Mouse (Mus musculus) forebrain, embryonic 11.5 days (tissue): ENCODE results near the gene Lat2. TPM values are rescaled to one million over a fixed set of nuclear protein-coding genes. Genes with fewer than 3 reads are reported as not detected.

Source experiments
- ATAC-seq: fragments of 200-750 bp; cut with Nextera tagmentation; replicated peaks from 2 replicates; pipeline ENCODE4 v1.8.0; 2017; ENCODE audit warnings: moderate TSS enrichment; ENCODE audit not compliant: low FRiP score
- DNase-seq: peaks from one replicate; pipeline ENCODE4 v3.0.0-alpha.2; 2017; ENCODE audit warnings: low spot score
- H3K27ac ChIP-seq: fragments of 300-500 bp; sonication (generic); 2 replicates; pipeline ENCODE4 v1.5.1; 2014; ENCODE audit warnings: low read depth, low read length
- H3K27me3 ChIP-seq: fragments of 300-500 bp; sonication (generic); 2 replicates; pipeline ENCODE4 v1.6.1; 2014; ENCODE audit warnings: mild to moderate bottlenecking, low read length, mixed read lengths; ENCODE audit not compliant: control insufficient read depth, insufficient read depth
- H3K36me3 ChIP-seq: fragments of 300-500 bp; sonication (generic); 2 replicates; pipeline ENCODE4 v1.6.1; 2014; ENCODE audit warnings: mild to moderate bottlenecking, low read length, moderate library complexity, mixed read lengths; ENCODE audit not compliant: control insufficient read depth, insufficient read depth
- H3K4me1 ChIP-seq: fragments of 300-500 bp; sonication (generic); replicated peaks from 2 replicates; pipeline ENCODE4 v1.6.1; 2014; ENCODE audit warnings: low read length, mixed read lengths; ENCODE audit not compliant: control insufficient read depth, insufficient read depth
- H3K4me2 ChIP-seq: fragments of 300-500 bp; sonication (generic); 2 replicates; pipeline ENCODE4 v1.6.1; 2014; ENCODE audit warnings: low read depth, mild to moderate bottlenecking, low read length, moderate library complexity, mixed read lengths; ENCODE audit not compliant: severe bottlenecking
- H3K4me3 ChIP-seq: fragments of 300-500 bp; sonication (generic); 2 replicates; pipeline ENCODE4 v1.5.1; 2014; ENCODE audit warnings: low read depth, low read length
- H3K9ac ChIP-seq: fragments of 300-500 bp; sonication (generic); 2 replicates; pipeline ENCODE4 v1.6.1; 2014; ENCODE audit warnings: low read length
- H3K9me3 ChIP-seq: fragments of 300-500 bp; sonication (generic); 2 replicates; pipeline ENCODE4 v1.6.1; 2016; ENCODE audit warnings: low read length, mixed read lengths; ENCODE audit not compliant: control insufficient read depth
- WGBS: fragments of 180-500 bp; shearing (Covaris S2); extraction: QIAGEN DNeasy Blood & Tissue Kit; methylation state at CpG from one replicate; pipeline ENCODE4 v1.1.7; 2014; 5-methylcytosine and 5-hydroxymethylcytosine counted together
- polyA plus RNA-seq: library from polyadenylated mRNA; unstranded; fragments of >200 nt; fragmentation: Nextera tagmentation; extraction: Ambion mirVana; gene quantifications from 2 replicates; pipeline ENCODE4 v1.2.1, GENCODE M21; 2014

The Lat2 gene
- polyA plus RNA-seq, 1 experiment from 2014 or later: 3.8 TPM

DNA sequence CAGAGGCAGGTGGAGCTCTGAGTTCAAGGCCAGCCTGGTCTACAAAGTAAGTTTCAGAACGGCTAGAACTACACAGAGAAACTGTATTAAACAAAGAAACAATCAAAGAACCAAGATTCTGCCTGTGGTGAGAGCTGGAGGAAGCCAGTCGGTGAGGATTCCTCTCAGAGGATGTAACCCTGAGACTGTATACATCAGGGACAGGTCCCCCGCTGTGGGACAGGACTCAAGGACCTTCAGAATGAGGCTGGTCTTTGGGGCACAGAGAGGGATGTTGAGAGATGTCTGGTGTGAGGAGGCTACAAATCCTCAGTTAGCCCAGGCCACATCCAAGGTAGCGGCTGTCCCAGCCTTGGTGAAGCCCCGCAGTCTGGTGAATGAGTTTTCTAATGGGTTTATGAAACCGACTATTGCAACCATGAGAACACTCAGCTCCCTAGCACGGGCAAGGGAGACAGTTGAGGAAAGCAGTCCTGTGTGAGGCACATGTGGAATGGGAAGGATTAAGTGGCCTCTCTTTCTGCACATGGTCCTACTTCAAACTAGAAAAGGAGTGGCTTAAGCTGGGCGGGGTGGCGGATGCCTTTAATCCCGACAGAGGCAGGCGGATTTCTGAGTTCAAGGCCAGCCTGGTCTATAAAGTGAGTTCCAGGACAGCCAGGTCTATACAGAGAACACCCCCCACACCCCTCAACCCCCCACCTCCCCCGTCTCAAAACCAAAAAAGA is 4.7 kb downstream of the Lat2 start:
- H3K9ac ChIP-seq: no peak overlapping the region
- no peaks in the 10 kb centered on the region for H3K9me3 ChIP-seq
- DNase-seq (no peak), ATAC-seq (no peak)
- no peak overlapping the region for H3K27ac ChIP-seq
- H3K4me2 ChIP-seq: no peak overlapping the region
- H3K36me3 ChIP-seq: no peaks in the 10 kb centered on the region
- no peak overlapping the region for H3K4me3 ChIP-seq
- H3K4me1 ChIP-seq: no peaks in the 10 kb centered on the region
- 89% methylated on average over 12 of the region's 12 CpGs for WGBS
- no peaks in the 10 kb centered on the region for H3K27me3 ChIP-seq

DNA sequence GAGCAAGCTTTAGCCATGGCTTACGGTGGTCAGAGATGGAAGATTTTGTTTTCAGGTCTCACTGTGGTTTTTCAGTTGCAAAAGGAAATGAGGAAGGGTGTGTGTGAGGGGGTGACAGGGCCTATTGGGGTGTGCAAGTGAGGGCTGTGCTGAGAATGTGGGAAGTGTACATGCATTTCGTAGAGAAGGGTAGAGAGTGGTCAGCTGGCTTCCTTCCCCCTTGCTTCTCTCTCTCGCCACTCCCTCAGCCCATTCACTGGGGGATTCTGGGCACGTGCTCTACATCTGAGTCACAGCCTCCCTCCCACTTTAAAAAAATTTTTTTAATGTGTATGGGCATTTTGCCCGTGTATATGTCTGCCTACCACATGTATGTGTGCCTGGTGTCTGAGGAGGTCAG is 7.7 kb downstream of the Lat2 start:
- H3K4me2 ChIP-seq: no peak overlapping the region
- H3K9ac ChIP-seq: no peak overlapping the region
- H3K36me3 ChIP-seq: no peaks in the 10 kb centered on the region
- no peaks in the 10 kb centered on the region for H3K4me1 ChIP-seq
- no peaks in the 10 kb centered on the region for H3K9me3 ChIP-seq
- DNase-seq (no peak), ATAC-seq (no peak)
- H3K27me3 ChIP-seq: no peaks in the 10 kb centered on the region
- no peak overlapping the region for H3K27ac ChIP-seq
- WGBS: 74% methylated on average over 5 of the region's 5 CpGs
- H3K4me3 ChIP-seq: no peak overlapping the region

DNA sequence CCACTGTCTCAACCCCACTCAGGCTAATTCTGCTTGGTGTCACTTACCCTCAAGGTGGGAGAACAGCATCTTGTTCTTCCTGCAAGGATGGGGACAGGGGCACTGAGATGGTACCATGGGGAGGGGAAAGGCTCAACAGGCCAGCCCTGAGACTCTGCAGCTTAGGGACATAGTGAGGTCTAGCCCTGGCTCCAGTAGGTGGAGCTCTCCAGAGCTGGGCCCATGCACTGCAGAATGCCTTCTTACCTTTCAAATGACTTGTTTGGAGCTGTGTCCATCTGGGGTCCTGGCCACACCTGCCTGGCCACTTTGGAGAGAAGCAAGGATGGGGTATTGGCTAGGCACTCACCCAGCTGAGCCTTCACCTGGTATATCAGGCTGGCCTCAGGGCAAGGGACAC is 8.5 kb downstream of the Lat2 start:
- Histone ChIP-seq H3K9me3 (no peaks in the 10 kb centered on the region), H3K9ac (no peak overlapping the region), H3K4me3 (no peak overlapping the region), H3K36me3 (no peaks in the 10 kb centered on the region), H3K4me2 (no peak overlapping the region), H3K27me3 (no peaks in the 10 kb centered on the region), H3K4me1 (no peaks in the 10 kb centered on the region), H3K27ac (no peak overlapping the region)
- ATAC-seq: no peak
- no peak for DNase-seq

DNA sequence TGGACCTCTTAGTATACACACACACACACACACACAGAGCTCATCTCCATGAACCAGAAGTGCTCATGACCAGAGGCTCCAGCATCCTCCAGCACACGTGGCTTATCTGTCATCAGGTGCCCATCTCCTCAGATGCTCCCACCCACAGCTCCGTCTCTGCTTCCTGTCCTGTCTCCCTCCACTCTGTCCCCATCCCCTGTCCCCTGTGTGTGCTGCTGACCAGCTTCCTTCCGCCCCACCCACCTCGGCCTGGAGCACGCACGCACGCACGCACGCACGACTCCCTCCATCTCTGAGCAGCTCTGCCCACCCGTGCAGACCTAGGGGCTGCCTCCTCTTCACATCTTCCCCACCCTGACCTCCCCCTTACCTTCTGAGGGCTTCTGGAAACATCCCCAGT is 10.4 kb downstream of the Lat2 start:
- Histone ChIP-seq H3K9ac (no peak overlapping the region), H3K27ac (no peak overlapping the region), H3K4me1 (no peaks in the 10 kb centered on the region), H3K4me3 (no peak overlapping the region), H3K9me3 (no peaks in the 10 kb centered on the region), H3K36me3 (0 out of 2 replicates have a peak, but pooled peaks cover 3% of the 10 kb centered on the region), H3K27me3 (no peaks in the 10 kb centered on the region), H3K4me2 (no peak overlapping the region)
- no peak for DNase-seq
- ATAC-seq: no peak
- 89% methylated on average over 11 of the region's 11 CpGs for WGBS

DNA sequence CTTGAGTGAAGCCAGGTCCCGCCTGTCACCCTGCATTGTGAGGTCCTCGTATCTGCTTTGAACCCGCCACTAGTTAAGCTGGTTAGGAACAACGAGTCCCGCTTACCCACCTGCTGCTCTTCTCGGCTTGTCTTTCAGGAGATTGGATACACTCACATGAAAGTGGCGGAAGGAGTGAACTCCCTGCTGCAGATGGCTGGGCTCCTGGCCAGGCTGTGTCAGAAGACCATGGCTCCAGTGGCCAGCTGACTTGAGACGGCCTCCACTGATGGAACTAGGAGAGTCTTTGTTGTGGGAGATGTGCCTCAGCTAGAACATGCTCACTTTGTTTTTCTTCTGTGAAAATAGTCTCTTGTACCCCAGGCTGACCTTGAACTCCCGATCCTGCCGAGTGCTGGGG is 17.1 kb downstream of the Lat2 start:
- H3K9ac ChIP-seq: no peak overlapping the region
- H3K27ac ChIP-seq: no peak overlapping the region
- no peak overlapping the region for H3K4me2 ChIP-seq
- no peak overlapping the region for H3K4me3 ChIP-seq
- DNase-seq: no peak
- H3K36me3 ChIP-seq: peaks cover 6% of the 10 kb centered on the region; the same call in 1 of the 2 replicates
- ATAC-seq: no peak
- H3K9me3 ChIP-seq: no peaks in the 10 kb centered on the region
- H3K27me3 ChIP-seq: no peaks in the 10 kb centered on the region
- 90% methylated on average over 10 of the region's 10 CpGs for WGBS
- H3K4me1 ChIP-seq: no peaks in the 10 kb centered on the region

DNA sequence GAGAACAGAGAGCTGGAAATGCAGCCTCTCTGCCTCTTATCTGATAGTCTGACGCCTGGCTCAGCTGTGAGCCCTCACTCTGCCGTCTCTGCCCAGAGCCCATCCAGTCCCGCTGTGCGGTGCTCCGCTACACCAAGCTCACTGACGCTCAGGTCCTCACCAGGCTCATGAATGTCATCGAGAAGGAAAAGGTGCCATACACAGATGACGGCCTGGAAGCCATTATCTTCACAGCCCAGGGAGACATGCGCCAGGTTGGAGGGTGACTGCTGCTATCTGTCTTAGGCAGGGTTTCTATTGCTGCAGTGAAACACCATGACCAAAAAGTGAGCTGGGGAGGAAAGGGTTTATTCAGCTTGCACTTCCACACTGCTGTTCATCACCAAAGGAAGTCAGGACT is 21.7 kb downstream of the Lat2 start:
- Histone ChIP-seq H3K27me3 (no peaks in the 10 kb centered on the region), H3K9ac (no peak overlapping the region), H3K27ac (no peak overlapping the region), H3K4me2 (no peak overlapping the region), H3K9me3 (no peaks in the 10 kb centered on the region), H3K4me3 (no peak overlapping the region), H3K4me1 (no peaks in the 10 kb centered on the region), H3K36me3 (peaks cover 9% of the 10 kb centered on the region; the same call in 1 of the 2 replicates)
- ATAC-seq (no peak), DNase-seq (no peak)
- 89% methylated on average over 9 of the region's 9 CpGs for WGBS

DNA sequence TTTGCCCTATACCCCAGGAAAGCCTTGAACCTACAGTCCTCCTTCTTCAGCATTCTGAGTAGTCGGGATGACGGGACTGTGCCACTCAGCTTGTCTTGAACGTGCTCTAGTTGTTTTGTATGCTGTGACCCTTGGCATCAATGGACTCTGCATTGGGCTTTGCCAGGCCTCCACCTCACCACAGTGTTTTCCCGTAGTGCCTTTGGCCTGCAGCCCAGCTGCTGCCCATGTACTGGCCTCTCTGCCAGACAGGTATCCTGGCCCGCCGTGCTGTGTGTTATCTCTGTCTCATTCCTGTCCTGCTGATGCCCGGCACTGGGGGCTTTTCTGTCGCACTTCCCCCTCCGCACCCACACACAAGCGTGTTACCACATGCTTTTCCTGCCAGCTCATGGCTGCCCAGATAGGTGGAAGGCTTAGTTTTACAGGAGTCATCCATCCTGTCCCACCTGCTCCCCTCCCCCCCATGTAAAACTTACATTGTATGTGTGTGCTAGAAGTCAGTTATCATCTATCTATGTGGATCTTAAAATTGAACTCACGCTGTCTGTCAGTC is 22.7 kb downstream of the Lat2 start:
- H3K36me3 ChIP-seq: peaks cover 9% of the 10 kb centered on the region; the same call in 1 of the 2 replicates
- H3K27me3 ChIP-seq: no peaks in the 10 kb centered on the region
- no peak overlapping the region for H3K4me3 ChIP-seq
- ATAC-seq: no peak
- H3K9ac ChIP-seq: no peak overlapping the region
- no peaks in the 10 kb centered on the region for H3K4me1 ChIP-seq
- H3K4me2 ChIP-seq: no peak overlapping the region
- no peak overlapping the region for H3K27ac ChIP-seq
- WGBS: 98% methylated on average over 11 of the region's 11 CpGs
- H3K9me3 ChIP-seq: no peaks in the 10 kb centered on the region
- no peak for DNase-seq

DNA sequence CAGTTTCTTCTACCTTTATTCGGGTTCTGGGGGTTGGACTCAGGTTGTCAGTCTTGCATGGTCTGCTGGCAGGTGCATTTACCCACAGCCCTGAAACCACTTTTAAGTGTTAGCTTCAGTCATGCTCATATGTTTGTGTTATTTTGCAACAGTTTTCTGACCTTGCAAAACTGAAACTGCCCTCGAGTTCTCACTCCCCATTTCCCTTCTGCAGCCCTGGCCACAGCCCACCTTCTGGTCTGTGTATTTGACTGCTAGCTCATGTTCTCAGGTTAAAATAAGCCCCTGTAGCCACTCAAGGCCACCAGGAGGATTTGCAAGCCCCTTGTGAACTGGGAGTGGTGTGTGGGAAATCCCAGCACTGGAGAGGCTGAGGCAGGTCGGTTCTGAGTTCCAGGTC is 24.9 kb downstream of the Lat2 start:
- Histone ChIP-seq H3K27ac (no peak overlapping the region), H3K4me2 (no peak overlapping the region), H3K4me3 (no peak overlapping the region), H3K36me3 (peaks cover 6% of the 10 kb centered on the region; the same call in 1 of the 2 replicates), H3K27me3 (no peaks in the 10 kb centered on the region), H3K9me3 (no peaks in the 10 kb centered on the region), H3K9ac (no peak overlapping the region), H3K4me1 (no peaks in the 10 kb centered on the region)
- DNase-seq: no peak
- WGBS: 96% methylated on average over 3 of the region's 3 CpGs
- ATAC-seq: no peak

DNA sequence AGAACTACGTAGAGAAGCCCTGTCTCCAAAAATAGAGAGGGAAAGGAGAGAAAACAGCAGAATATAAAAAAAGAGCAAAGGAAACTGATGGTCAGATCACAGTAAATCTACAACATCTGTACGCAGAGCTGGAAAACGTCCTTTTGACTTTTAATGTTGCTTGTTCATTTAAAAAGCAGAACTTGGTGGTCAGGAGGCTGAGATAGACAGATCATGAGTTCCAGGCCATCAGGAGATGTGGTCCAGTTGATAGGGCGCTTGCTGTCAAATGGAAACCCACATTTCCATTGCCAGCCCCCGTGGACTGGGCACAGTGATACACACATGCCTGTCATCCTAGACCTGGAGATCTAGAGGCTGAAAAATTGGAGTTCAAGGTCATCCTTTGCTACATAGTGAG is 30.0 kb downstream of the Lat2 start:
- WGBS: 93% methylated on average over 5 of the region's 5 CpGs
- Histone ChIP-seq H3K27ac (no peak overlapping the region), H3K9ac (no peak overlapping the region), H3K4me3 (no peak overlapping the region), H3K4me1 (peaks cover 5% of the 10 kb centered on the region), H3K27me3 (no peaks in the 10 kb centered on the region), H3K9me3 (no peaks in the 10 kb centered on the region), H3K36me3 (no peaks in the 10 kb centered on the region; the same call in 1 of the 2 replicates), H3K4me2 (no peak overlapping the region)
- DNase-seq (no peak), ATAC-seq (no peak)
